Mouse (Mus musculus) liver, embryonic 14.5 days (tissue): Measurements from ENCODE around the gene Hpn. TPM values are rescaled to one million over a fixed set of nuclear protein-coding genes. Genes with fewer than 3 reads are reported as not detected.

Experiments used
- ATAC-seq: fragments of 200-750 bp; cut with Nextera tagmentation; 2 replicates; pipeline ENCODE4 v1.8.0; 2017; ENCODE audit warnings: moderate number of reproducible peaks, mild to moderate bottlenecking, moderate library complexity; ENCODE audit not compliant: insufficient read depth
- DNase-seq, 3 experiments: peaks; one replicate each; pipeline ENCODE4 v3.0.0-alpha.2; 2012 to 2013; ENCODE audit warnings: low read depth in 3 of 3, low spot score in 3 of 3
- H3K27ac ChIP-seq: fragments of 300-500 bp; sonication (generic); 2 replicates; pipeline ENCODE4 v1.5.1; 2014; ENCODE audit warnings: moderate library complexity, mild to moderate bottlenecking, control low read depth, inconsistent platforms
- H3K27me3 ChIP-seq: fragments of 300-500 bp; sonication (generic); 2 replicates; pipeline ENCODE4 v1.6.1; 2014; ENCODE audit warnings: mild to moderate bottlenecking, low read length, moderate library complexity; ENCODE audit not compliant: control insufficient read depth, insufficient read depth
- H3K36me3 ChIP-seq: fragments of 300-500 bp; sonication (generic); replicated peaks from 2 replicates; pipeline ENCODE4 v1.6.1; 2014; ENCODE audit warnings: low read depth; ENCODE audit not compliant: control insufficient read depth, insufficient read depth
- H3K4me1 ChIP-seq, 2 experiments: fragments of 200-500 bp in 1 of 2; fragments of 300-500 bp in 1 of 2; sonication (generic) in 1 of 2; replicated peaks; 2 replicates each; pipeline ENCODE4 v1.6.1; 2012 to 2014; ENCODE audit warnings: antibody characterized with exemption in 1 of 2, inconsistent platforms in 1 of 2, low read length in 1 of 2; ENCODE audit not compliant: control insufficient read depth in 2 of 2, insufficient read depth in 2 of 2
- H3K4me2 ChIP-seq: fragments of 300-500 bp; sonication (generic); 2 replicates; pipeline ENCODE4 v1.6.1; 2014; ENCODE audit warnings: low read depth, mild to moderate bottlenecking, control low read depth, moderate library complexity
- H3K4me3 ChIP-seq, 2 experiments: fragments of 200-500 bp in 1 of 2; fragments of 300-500 bp in 1 of 2; sonication (generic) in 1 of 2; 2 replicates each; pipeline ENCODE4 v1.5.1; 2012 to 2014; ENCODE audit warnings: low read depth in 2 of 2, low read length in 2 of 2, mild to moderate bottlenecking in 2 of 2, control low read depth in 1 of 2, inconsistent platforms in 1 of 2, moderate library complexity in 1 of 2; ENCODE audit not compliant: insufficient read depth in 1 of 2
- H3K9ac ChIP-seq: fragments of 300-500 bp; sonication (generic); replicated peaks from 2 replicates; pipeline ENCODE4 v1.6.1; 2014; ENCODE audit warnings: mild to moderate bottlenecking, control low read depth, moderate library complexity
- H3K9me3 ChIP-seq: fragments of 300-500 bp; sonication (generic); 2 replicates; pipeline ENCODE4 v1.6.1; 2016; ENCODE audit warnings: low read length, mixed read lengths; ENCODE audit not compliant: control insufficient read depth
- CTCF ChIP-seq: IDR thresholded peaks from 2 replicates; pipeline ENCODE4 v1.5.1; 2016; ENCODE audit warnings: antibody characterized with exemption, low read depth, control low read depth
- EP300 ChIP-seq: IDR thresholded peaks from 2 replicates; pipeline ENCODE4 v1.6.1; 2016; ENCODE audit warnings: antibody characterized with exemption, low read depth
- WGBS: fragments of 180-500 bp; shearing (Covaris S2); extraction: QIAGEN DNeasy Blood & Tissue Kit; methylation state at CpG from one replicate; pipeline ENCODE4 v1.1.7; 2014; ENCODE audit not compliant: insufficient replicate concordance; 5-methylcytosine and 5-hydroxymethylcytosine counted together
- polyA plus RNA-seq, 2 experiments: library from polyadenylated mRNA; depleted of rRNA in 1 of 2; stranded (reverse) in 1 of 2; unstranded in 1 of 2; fragments of >200 nt; fragmentation: Nextera tagmentation in 1 of 2; extraction: Ambion mirVana in 1 of 2; gene quantifications; 2 replicates each; pipeline versions ENCODE4 v1.2.1 to v1.2.3; 2012 to 2014

Gene Hpn
- polyA plus RNA-seq, 2 experiments = 43.3 to 44.7 TPM

- Histone ChIP-seq H3K4me3 (no peak overlapping the region), H3K27ac (no peak overlapping the region), H3K9ac (no peak overlapping the region), H3K4me2 (no peak overlapping the region), H3K9me3 (no peaks in the 10 kb centered on the region), H3K36me3 (no peaks in the 10 kb centered on the region), H3K4me1 (0 out of 4 replicates have a peak, but pooled peaks cover 0 to 2% of the 10 kb centered on the region in 2 experiments), H3K27me3 (peaks cover 30% of the 10 kb centered on the region)
- DNase-seq (no peak), ATAC-seq (no peak)
- no peak for TF ChIP-seq CTCF
- no peak for TF ChIP-seq EP300
- 58% methylated on average over 5 of the region's 5 CpGs for WGBS
These were observed 9.3 kb upstream of the Hpn start for GRCm38 (mm10) chr7:31124381-31124780.

- WGBS = 53% methylated on average over 3 of the region's 3 CpGs
- H3K4me2 ChIP-seq = no peak overlapping the region
- H3K27me3 ChIP-seq = peaks cover 30% of the 10 kb centered on the region
These were observed 8.6 kb upstream of the Hpn start for GRCm38 (mm10) chr7:31123697-31124096.

GRCm38 (mm10) chr7:31122641-31123631 lies 7.8 kb upstream of the Hpn start:
- 71% methylated on average over 16 of the region's 16 CpGs for WGBS

More at GRCm38 (mm10) chr7:31123697-31124096, 8.6 kb upstream of the Hpn start:
- no peak overlapping the region for H3K27ac ChIP-seq
- H3K9me3 ChIP-seq = no peaks in the 10 kb centered on the region
- no peak for DNase-seq
- no peak for TF ChIP-seq CTCF
- TF ChIP-seq EP300 = no peak
- H3K36me3 ChIP-seq = no peaks in the 10 kb centered on the region
- H3K9ac ChIP-seq = no peak overlapping the region
- ATAC-seq = no peak
- H3K4me1 ChIP-seq = 0 out of 4 replicates have a peak, but pooled peaks cover 0 to 2% of the 10 kb centered on the region in 2 experiments
- H3K4me3 ChIP-seq = no peak overlapping the region

GRCm38 (mm10) chr7:31119556-31119955 lies 4.5 kb upstream of the Hpn start:
- no peak overlapping the region for H3K4me3 ChIP-seq
- H3K27ac ChIP-seq = no peak overlapping the region
- H3K36me3 ChIP-seq = no peaks in the 10 kb centered on the region
- TF ChIP-seq CTCF (no peak), EP300 (no peak)
- no peak overlapping the region for H3K9ac ChIP-seq
- H3K27me3 ChIP-seq = no peaks in the 10 kb centered on the region
- 0 out of 4 replicates have a peak, but pooled peaks cover 0 to 3% of the 10 kb centered on the region in 2 experiments for H3K4me1 ChIP-seq
- H3K9me3 ChIP-seq = no peaks in the 10 kb centered on the region
- WGBS = 75% methylated on average over 5 of the region's 5 CpGs
- DNase-seq (no peak), ATAC-seq (no peak)
- H3K4me2 ChIP-seq = no peak overlapping the region

More at GRCm38 (mm10) chr7:31122641-31123631, 7.8 kb upstream of the Hpn start:
- DNase-seq = no peak
- H3K36me3 ChIP-seq = no peaks in the 10 kb centered on the region
- H3K9ac ChIP-seq = no peak overlapping the region
- no peak for TF ChIP-seq EP300
- TF ChIP-seq CTCF = no peak
- H3K4me1 ChIP-seq = 0 out of 4 replicates have a peak, but pooled peaks cover 0 to 2% of the 10 kb centered on the region in 2 experiments
- H3K9me3 ChIP-seq = no peaks in the 10 kb centered on the region
- no peak overlapping the region for H3K4me2 ChIP-seq
- H3K27me3 ChIP-seq = peaks cover 30% of the 10 kb centered on the region
- no peak overlapping the region for H3K27ac ChIP-seq
- no peak overlapping the region for H3K4me3 ChIP-seq
- ATAC-seq = no peak

GRCm38 (mm10) chr7:31118486-31118885 lies 3.4 kb upstream of the Hpn start:
- Histone ChIP-seq H3K4me1 (0 out of 4 replicates have a peak, but pooled peaks cover 0 to 5% of the 10 kb centered on the region in 2 experiments), H3K9ac (no peak overlapping the region), H3K36me3 (no peaks in the 10 kb centered on the region), H3K27ac (no peak overlapping the region), H3K4me3 (no peak overlapping the region), H3K9me3 (no peaks in the 10 kb centered on the region), H3K27me3 (no peaks in the 10 kb centered on the region), H3K4me2 (no peak overlapping the region)
- DNase-seq (no peak), ATAC-seq (no peak)
- TF ChIP-seq CTCF = no peak
- TF ChIP-seq EP300 = no peak
- WGBS = 66% methylated on average over 7 of the region's 7 CpGs
